Mouse (Mus musculus) kidney, adult 2 months (tissue): Measurements from ENCODE around the gene Slc38a4.

Source experiments
- CTCF ChIP-seq: fragments of 200-500 bp; conservative IDR thresholded peaks from 2 replicates; pipeline ENCODE4 v1.5.1; 2011; ENCODE audit warnings: low read depth, mild to moderate bottlenecking, control low read depth, low read length, moderate library complexity, mixed read lengths; ENCODE audit not compliant: insufficient read depth, insufficient read length
- POLR2A ChIP-seq: fragments of 200-500 bp; IDR thresholded peaks from one replicate; pipeline ENCODE4 v1.6.1; 2011; ENCODE audit warnings: low read depth, low read length, control low read depth

DNA sequence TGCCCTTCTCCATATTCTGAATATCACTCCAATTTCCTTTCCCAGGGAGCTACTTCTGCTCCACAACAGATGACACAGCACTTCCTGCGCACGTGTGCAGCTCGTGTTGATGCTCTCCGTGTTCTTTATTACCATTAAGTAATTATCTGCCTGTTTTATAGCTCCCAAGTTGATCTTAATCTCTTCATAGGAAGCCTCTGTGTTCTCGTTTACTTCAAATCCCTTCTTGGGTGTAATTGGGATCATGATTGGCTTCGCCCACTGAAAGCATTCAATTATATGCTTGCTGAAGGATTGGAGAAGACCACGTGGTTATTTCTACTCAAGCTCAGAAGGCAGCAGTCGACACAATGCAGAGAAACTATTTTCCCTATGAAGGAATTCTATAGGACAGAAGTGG is 70.1 kb downstream of the Slc38a4 start:
- TF ChIP-seq CTCF (no peak), POLR2A (no peak)
